Mouse (Mus musculus): ENCODE data around the gene Klhl31. TPM values are rescaled to one million over a fixed set of nuclear protein-coding genes. Genes with fewer than 3 reads are reported as not detected.

Klhl31 gene
- under 1 TPM; 0.05 to 0.07 TPM for total RNA-seq (2021)
- long read RNA-seq, experiment 1, result 0 reads
- long read RNA-seq, experiment 2, result 0 reads

DNA sequence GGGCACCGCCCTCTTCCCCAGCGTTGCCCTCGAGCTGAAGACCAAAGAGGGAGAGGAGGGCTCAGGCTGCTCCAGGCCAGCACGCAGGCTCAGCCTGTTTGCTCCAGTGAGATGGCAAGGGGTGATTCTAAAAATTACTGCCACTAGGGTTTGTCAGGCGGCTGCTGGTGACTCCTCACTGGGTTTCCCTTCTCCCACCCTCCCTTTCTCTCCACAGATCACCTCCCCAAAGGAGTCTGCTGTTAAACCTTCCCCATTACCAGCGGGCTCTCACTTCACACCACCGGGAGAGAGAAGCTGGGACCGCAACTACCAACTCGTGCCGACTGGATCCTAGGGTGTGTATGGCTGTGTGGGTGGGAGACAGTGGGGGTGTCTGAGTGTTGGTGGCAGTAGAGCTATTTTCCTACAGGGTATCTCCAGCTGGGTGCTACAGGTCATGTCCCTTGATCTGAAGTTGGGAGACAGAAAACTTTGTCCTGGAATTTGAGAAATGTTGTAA, at the start of gene Klhl31:
TSS of gene Klhl31 (plus strand) at position 51 of the 502 bp plus-strand sequence.
- no peak for DNase-seq (ENCODE audit: low spot score in 2 of 2)

DNA sequence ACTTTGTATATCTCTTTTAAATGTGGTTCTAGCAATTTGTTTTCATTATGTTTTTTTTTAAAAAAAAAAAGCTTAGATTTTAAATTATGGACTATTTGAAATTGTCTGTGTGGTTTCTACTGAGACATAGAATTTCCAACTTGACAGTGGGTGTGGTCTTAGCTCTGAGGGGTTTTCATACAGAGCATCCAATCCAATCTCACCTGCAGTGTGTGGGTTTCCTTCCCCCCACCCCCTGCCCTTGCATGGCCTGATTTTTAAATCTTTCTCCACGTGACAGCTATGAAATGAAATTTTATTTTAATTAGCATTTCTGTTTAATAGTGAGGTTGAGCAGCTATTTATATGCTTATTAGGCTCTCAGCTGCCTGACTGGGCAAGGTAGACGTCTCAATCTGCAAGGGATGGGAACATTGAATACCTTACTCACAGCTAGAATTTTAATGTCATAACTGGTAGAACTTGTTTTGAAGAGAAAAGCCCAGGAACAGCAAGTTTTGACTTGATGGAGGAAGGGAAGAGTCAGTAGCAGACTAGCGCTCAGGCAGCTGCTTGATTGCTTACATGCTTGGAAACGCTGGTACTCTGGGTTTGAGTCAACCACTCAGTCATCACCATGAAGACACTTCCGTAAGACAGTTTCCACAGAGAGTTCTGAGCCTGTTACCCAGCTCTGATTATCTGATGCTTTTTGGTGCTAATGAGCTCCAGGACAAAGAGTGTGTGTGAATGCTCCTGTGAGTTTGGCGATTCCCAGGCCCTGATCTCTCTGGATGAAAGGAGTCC, 49.3 kb upstream of the Klhl31 start:
- DNase-seq (ENCODE audit: low spot score in 2 of 2), result no peak

DNA sequence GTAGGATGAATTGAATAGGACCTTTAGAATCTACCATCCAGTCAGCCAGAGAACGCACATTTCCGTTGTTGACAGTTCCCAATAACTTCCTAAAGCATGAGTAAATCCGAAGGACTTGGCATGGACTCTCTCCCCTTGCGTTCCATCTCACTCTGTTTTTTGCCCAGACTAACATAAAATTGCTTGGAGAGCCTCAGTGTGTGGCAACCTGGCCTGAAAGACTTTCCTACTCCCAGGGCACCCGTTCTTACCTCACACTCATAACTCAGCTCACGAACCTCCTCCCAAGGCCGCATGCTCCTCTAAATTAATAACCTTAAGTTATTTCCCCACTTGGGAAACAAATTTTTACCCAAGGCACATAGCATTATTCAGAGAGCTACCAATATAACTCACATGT, 48.7 kb upstream of the Klhl31 start:
- DNase-seq (ENCODE audit: low spot score in 2 of 2), result no peak

DNA sequence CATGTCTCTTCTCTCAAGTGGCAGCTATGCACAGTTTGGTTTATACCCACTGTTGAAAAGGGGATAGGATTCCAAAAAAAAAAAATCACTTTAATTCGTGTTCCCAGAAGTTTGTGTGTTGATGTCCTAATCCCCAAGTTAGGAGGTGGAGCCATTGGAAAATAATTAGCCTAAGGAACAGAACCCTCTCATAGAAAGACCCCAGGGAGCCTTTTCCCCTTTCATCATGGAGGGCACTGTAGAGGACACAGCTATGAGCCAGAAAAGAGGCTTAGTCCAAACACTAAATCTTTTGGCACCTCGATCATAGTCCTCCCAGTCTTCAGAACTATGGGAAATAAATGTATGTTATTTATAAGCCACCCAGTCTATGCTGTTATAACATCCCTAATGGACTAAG, 46.8 kb upstream of the Klhl31 start:
- no peak for DNase-seq (ENCODE audit: low spot score in 2 of 2)

DNA sequence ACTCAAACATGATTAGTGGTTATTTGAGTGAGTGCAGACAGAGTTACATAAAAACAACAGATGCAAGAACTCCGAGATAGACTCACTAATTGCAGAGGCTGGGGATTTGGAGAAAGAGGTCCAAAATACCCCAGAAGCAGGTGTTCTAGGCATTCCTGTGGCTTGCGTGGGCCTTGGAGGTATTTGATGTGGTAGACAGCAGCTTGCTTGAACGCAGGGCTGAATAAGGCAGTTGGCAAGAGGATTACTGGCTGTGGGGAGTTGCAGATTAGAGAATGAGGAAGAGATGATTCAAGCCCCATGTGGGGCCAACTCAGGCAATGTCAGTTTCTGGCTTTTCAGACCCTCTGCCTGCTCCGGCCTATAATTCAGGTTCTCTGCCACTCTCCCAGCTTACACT, 43.9 kb upstream of the Klhl31 start:
- DNase-seq (ENCODE audit: low spot score in 2 of 2), result no peak

DNA sequence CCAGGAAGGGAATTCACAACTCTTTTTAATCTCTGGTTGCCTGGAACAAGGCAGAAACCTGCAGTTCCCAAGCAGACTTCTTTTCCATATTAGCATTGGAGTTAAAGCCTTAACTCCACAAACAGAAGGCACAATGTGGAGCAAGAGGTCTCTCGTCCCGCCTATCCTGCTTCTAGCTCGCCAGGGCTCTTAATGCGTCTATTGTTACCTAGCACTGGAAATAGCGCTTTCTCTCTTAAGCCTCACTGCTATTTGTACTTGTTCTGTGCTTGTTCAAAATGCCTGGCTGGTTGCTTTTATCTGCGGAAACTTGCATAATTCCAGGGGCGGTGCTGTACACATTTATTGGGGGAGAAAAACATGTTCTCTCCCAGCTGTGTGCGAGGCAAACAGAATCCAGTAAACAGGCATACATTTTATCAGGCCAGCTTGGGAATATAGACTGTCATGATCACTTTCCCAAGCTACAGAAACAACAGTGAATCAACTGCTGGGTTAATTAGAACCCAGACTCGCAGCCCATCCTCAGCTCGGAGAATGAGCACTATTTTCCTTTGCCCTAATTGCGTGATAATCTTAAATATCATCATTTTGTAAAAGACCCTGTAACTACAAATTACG, 41.2 kb upstream of the Klhl31 start:
- DNase-seq (ENCODE audit: low spot score in 2 of 2), result no peak

DNA sequence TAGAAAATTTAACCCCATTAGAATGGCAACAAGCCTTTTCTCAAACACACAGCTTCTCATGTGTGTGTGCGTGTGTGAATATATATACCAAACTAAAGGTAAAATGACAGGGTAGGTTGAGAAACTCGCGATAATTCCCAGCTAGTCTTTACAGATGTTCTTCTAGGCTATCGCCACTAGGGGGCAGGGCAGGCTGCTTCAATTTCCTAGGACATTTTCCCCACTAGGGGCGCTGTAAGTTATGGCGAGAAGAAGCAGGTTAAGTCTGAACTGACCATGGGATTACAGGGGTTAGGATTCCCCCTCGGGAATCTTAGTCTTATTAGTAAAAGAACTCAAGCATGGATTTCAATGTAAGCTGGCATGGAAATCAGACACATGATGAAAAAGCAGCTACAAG, 39.9 kb upstream of the Klhl31 start:
- DNase-seq (ENCODE audit: low spot score in 2 of 2), result peak; percentile 75 to 88

DNA sequence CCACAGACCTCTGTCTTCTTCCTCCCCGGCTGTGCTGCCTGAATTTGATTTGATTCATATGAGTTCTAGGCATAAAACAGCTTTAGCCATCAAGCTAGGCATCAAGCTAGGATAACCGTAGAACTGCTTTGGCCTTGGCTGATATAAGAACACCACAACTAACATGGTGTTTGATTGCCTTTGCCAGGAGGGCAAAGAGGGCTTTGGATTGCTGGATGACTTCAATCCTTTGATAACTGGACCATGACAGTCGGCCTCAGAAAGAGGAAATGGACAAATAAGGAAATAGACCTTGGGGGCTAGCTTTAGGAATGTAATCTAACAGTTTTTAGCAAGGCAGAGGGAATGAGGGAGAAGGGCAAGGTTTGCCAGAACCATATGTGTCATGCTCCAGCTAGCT, 37.7 kb upstream of the Klhl31 start:
- DNase-seq (ENCODE audit: low spot score in 2 of 2), result no peak

DNA sequence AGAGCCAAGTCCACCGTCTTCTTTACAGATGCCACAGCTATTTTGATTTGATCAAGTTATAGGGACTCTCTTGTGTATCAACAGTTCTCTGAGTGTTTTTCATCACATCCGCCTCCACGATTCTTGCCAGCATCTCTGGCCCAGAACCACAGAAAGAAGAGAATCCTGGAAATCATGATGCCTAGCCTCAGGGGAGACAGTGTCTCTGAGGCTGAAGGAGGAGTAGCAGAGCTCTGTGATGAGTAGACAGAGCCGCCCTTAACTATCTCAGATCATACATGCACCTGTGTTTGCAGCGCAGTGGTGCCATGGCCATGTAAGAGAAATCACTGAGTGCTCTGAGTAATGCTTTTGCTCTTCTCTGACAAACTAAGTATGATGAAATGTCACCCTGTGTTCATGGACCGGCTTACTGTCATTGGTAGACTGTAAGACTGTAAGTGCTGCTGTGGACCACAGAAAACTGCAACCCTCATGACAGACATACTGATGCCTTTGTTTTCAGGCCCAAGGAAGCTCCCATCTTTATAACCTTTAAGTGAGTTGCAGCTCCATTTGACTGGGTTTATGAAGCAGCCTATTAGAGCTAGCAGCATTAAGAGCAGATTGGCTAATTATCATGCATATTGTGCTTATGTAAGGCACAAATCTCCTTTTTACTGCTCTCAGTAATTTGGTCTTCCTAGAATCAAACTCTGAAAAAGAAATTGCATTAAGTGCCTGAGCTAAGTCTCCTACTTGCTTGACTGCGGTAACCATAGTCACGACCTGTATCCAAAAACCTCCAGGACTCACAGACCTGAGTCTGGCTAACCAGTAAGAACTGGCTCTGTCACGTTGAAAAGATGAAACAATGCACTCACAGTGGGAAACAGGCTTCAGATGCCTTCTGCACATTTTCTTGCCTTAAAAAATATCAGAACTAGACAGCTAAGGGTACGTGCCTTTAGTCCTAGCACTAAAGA, 33.7 kb upstream of the Klhl31 start:
- peak; percentile 9 to 24 for DNase-seq (ENCODE audit: low spot score in 2 of 2)

DNA sequence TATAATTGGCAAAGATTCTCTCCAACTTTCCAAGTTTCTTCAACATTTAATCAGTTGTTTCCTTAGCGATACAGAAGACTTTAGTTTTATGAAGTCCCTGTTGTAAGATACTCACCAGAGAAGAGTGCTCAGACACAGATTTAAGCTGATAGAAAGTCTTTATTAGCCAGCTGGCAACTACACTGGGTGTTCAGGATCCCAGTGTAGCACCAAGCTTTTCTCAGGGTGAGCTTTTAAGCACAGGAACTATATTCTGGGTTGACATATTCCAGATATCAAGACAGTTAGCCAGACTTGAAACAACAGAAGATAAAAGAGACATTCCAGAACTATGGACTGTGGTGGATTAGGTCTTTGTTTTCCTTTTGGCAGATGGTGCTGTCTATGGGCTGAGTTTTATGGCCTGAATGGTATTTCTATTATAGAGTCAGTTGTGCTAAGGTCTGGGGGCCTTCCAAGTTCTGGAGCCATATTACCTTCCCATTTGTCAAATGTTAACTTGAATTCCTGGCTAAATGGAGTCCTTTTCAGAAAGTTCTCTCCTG, 32.3 kb upstream of the Klhl31 start:
- DNase-seq (ENCODE audit: low spot score in 2 of 2), result no peak

DNA sequence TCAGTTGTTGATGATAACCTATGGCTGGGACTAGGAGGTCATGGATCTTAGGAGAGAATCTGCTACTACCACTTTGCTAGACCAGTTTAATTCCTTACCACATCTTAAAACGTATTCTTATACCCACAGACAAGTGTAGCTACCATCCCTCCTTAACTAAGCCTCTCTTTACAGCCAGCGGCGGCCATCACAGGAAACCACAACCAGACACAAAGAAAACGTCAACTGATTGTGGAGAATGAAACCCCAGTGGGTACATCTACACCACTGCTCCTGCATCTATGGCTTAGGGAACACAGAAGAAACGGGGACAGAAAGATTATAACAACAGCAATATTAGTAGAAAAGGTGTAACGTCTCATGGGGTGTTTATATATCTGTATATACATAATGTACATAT, 29.0 kb upstream of the Klhl31 start:
- DNase-seq (ENCODE audit: low spot score in 2 of 2), result no peak

DNA sequence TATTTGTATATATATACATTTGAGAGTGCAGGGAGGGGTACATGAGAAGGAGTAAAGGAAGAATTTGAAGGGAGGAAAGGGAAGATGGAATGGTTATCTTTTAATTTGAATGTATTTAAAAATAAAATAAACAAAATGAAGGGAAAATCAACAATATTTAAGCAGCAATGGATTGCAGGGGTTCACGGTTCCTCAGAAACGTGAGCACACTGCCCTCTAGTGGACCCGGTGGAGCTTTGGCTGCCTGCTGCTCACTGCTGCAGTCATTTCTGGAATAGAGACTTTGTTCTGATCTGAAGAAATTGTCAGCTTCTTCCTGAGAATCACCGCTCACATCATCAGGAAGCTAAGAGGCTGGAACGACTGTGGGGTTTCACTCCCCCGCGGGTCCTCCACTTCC, 28.5 kb upstream of the Klhl31 start:
- no peak for DNase-seq (ENCODE audit: low spot score in 2 of 2)

DNA sequence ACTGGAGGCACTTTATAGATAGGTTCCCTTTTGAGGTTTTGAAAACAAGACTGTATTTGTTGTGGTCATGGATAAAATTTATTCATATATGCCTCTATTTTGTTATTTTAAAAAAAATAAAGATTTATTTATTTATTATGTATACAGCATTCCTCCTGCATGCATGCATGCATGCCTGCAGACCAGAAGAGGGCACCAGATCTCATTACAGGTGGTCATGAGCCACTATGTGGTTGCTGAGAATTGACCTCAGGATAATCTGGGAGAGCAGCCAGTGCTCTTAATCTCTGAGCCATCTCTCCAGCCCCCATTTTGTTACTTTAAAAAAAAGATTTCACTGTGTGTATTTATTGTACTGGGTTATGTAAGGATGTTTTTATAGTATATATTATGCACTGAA, 25.5 kb upstream of the Klhl31 start:
- no peak for DNase-seq (ENCODE audit: low spot score in 2 of 2)

DNA sequence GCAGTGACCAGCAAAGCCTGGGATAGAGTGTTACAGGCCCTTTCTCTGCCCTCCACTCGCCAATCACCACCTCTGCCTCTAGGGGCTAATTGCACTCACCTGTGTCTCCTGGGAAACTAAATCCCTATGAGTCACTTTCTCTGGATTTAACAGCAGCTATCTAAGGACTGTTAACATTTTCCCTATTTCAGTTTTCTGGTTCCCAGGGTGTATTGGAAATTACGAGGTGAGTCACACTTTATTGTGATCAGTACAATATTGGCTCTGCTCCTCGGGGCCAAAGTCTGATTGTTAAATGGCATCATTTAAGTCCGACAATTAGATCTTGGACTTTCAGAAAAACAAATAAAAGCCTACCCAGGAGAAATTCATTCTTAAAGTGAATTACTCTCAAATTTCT, 24.0 kb upstream of the Klhl31 start:
- DNase-seq (ENCODE audit: low spot score in 2 of 2), result no peak

DNA sequence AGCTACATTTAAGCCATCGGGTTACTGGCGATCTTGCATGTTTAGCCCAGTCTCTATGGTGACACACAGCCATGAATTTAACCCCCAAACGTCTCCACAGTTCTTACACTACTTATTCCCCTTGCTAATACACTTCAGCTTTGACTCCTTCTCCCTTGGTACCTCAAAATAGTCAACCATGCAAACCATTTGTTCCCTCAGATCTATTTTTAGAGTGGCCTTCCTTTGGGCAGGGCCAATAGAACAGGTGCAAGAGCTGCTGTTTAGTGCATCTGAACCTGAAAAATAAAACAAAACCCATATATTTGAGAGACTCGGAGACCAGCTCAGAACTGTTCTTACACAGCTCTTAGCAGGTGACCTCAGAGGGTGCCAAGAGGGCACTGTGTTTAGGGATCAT, 20.4 kb upstream of the Klhl31 start:
- DNase-seq (ENCODE audit: low spot score in 2 of 2), result no peak

DNA sequence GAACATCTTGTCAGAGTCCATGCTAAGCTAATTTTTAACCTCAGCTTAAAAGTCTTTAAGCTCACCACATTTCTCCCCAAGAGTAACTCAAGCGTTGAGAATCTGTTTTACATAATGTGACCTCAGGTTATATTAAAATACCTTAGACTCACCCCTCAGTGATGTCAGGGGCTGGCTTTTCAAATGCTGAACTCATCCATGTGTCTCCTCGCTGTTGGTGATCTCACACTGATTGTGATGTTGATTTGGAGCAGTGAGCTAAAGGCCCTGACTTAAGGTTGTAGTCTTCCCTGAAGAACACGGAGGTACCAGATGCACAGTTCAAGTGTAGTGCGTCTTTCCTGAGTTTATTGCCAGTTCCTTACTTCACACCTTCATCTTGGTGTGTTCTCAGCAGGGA, 19.5 kb upstream of the Klhl31 start:
- no peak for DNase-seq (ENCODE audit: low spot score in 2 of 2)

DNA sequence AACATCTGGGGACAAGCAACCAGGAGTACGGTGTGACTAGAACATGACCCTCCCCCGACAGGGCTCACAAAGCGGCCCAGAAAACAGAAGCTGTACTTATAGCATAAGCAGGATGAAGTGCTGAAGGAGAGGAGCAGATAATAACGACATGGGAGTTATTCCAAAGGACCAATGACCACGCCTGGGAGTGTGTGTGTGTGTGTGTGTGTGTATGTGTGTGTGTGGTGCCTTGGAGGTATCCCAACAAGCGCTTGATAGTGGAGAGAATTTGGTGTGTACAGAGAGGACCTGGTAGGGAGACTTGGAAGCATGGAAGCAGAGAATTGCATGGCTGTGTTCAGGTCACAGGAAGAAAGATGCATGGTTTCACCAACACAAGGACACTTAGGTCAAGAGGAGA, 18.5 kb upstream of the Klhl31 start:
- no peak for DNase-seq (ENCODE audit: low spot score in 2 of 2)

DNA sequence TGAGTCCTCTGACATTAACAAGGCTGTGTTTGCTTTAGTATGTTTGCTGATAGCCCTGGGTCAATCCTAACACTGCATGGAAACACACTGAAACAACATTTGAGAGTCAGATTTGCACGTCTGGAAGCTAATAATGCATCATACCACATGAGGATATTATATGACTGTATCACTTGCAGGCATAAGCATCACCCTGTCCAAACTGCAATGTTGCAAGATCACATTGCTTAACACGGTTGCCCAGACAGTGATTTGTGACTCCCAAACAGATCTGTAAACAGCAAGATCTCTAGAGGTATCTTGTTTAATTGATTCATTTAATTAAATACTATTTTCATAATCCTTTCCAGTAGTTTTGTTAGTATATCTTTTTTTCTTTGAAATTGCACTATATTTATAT, 17.9 kb upstream of the Klhl31 start:
- no peak for DNase-seq (ENCODE audit: low spot score in 2 of 2)

DNA sequence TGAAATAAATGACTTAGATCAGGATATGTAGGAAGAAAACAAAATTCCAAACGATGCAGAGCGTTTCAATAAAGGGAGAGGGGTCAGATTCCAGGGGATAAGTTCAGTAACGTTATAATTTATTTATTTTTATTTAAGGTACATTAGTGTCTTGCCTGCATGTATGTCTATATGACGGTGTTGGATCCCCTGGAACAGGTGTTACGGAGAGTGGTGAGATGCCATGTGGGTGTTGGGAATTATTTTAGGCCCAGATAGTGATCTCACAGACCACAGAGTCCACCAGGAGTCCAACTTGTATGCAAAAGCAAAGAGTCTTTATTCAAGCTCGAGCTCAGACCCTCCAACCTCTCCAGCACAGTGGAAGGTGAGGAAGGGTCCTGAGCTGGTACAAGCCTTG, 16.2 kb upstream of the Klhl31 start:
- DNase-seq (ENCODE audit: low spot score in 2 of 2), result no peak

DNA sequence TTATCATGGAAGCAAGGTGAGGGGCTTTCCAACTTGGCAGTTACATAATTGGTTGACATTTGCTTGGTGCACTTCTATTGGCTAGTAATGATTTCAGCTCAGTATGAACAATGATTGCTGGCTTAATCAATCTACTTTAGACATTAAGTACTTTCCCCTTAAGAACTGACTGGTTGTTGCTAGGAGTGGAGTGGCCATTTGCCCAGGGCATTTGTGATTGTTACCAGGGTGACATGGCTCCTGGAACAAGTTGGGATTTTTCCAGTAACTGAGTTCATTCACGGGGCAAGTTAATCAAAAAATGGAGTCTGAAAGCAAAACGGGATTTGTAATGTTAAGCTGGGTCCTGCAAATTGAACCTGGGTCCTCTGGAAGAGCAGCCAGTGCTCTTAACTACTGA, 15.8 kb upstream of the Klhl31 start:
- no peak for DNase-seq (ENCODE audit: low spot score in 2 of 2)

DNA sequence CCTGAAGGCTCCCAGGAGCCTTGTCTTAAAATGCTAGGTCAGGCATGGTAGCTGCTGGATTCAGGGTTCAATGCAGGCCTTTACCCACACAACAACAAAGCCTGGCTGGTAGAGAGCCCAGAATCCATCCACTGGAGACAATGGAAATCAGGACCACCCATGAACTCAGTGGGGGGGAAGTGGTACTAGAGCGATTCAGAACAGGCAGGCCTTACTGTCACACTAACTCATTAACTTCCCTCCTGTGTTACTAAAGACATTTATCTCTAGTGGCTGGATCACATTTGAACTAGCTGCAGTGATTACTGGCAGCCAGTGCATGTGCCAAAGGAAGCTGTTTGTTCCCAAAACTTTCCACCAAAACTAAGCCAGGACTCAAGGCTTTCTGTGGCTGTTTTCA, 13.4 kb upstream of the Klhl31 start:
- DNase-seq (ENCODE audit: low spot score in 2 of 2), result no peak
